Comparison of ENCODE assay signal across 14 mouse cellular contexts in genomic region chr12:72433241-72433865, GRCm38 (mm10). TPM values are rescaled to one million over a fixed set of nuclear protein-coding genes. Genes with fewer than 3 reads are reported as not detected.
A peak's percentile ranks its signal among the peaks of the same experiment; 100 is the strongest.
DNase-seq lines count a peak whose midpoint lies in the region; ATAC-seq and TF ChIP-seq lines count a peak whose summit lies in the region.
"Had no signal": no experiment of that assay in that cellular context is flagged by ENCODE, and none has a peak within 500 bp of the region (broad histone marks: within the 10 kb centered on the region; RNA-seq: fewer than 3 reads in every experiment).

No protein-coding gene starts in this region.

- no peak for TF ChIP-seq CTCF in midbrain, postnatal 0 days (IDR thresholded peaks at IDR 0.05)

- no peaks in the 10 kb centered on the region for H3K9me3 ChIP-seq in forebrain, embryonic 14.5 days (replicated peaks; ENCODE audit: control insufficient read depth, low read length)
- no peaks in the 10 kb centered on the region for H3K9me3 ChIP-seq in forebrain, embryonic 13.5 days (replicated peaks)
- no peaks in the 10 kb centered on the region for H3K9me3 ChIP-seq in hindbrain, embryonic 15.5 days
- H3K9me3 ChIP-seq in hindbrain, embryonic 11.5 days (ENCODE audit: control insufficient read depth, low read length) = no peaks in the 10 kb centered on the region
- no peaks in the 10 kb centered on the region for H3K9me3 ChIP-seq in midbrain, postnatal 0 days (ENCODE audit: low read length)
- no peaks in the 10 kb centered on the region for H3K9me3 ChIP-seq in midbrain, embryonic 10.5 days (replicated peaks)
- H3K9me3 ChIP-seq: kidney, embryonic 15.5 days; limb, embryonic 12.5 days; midbrain, embryonic 12.5 days; neural tube, embryonic 12.5 days had no signal

- no peaks in the 10 kb centered on the region for H3K36me3 ChIP-seq in forebrain, embryonic 14.5 days (ENCODE audit: control insufficient read depth, insufficient read depth, low read length)
- H3K36me3 ChIP-seq in forebrain, embryonic 13.5 days (ENCODE audit: poor library complexity, severe bottlenecking) = no peaks in the 10 kb centered on the region
- H3K36me3 ChIP-seq in hindbrain, embryonic 15.5 days = no peaks in the 10 kb centered on the region
- no peaks in the 10 kb centered on the region for H3K36me3 ChIP-seq in hindbrain, embryonic 11.5 days (ENCODE audit: control insufficient read depth, insufficient read depth, low read length)
- H3K36me3 ChIP-seq in midbrain, postnatal 0 days (ENCODE audit: insufficient read depth, low read length) = no peaks in the 10 kb centered on the region
- H3K36me3 ChIP-seq in midbrain, embryonic 10.5 days = no peaks in the 10 kb centered on the region
- H3K36me3 ChIP-seq: kidney, embryonic 15.5 days; limb, embryonic 12.5 days; midbrain, embryonic 12.5 days; neural tube, embryonic 12.5 days had no signal

- no peak overlapping the region for H3K4me2 ChIP-seq in forebrain, embryonic 14.5 days (ENCODE audit: low read length)
- no peak overlapping the region for H3K4me2 ChIP-seq in forebrain, embryonic 13.5 days
- H3K4me2 ChIP-seq in hindbrain, embryonic 15.5 days = no peak overlapping the region
- H3K4me2 ChIP-seq in hindbrain, embryonic 11.5 days (replicated peaks; ENCODE audit: low read depth, low read length) = no peak overlapping the region
- no peak overlapping the region for H3K4me2 ChIP-seq in midbrain, postnatal 0 days (ENCODE audit: low read depth, low read length, poor library complexity, severe bottlenecking)
- H3K4me2 ChIP-seq: kidney, embryonic 15.5 days; limb, embryonic 12.5 days; midbrain, embryonic 12.5 days; neural tube, embryonic 12.5 days had no signal

- H3K27me3 ChIP-seq in forebrain, embryonic 14.5 days (replicated peaks; ENCODE audit: control insufficient read depth, insufficient read depth, low read length) = no peaks in the 10 kb centered on the region
- H3K27me3 ChIP-seq in forebrain, embryonic 13.5 days = peaks cover 6% of the 10 kb centered on the region; the same call in 1 of the 2 replicates
- H3K27me3 ChIP-seq in hindbrain, embryonic 15.5 days = no peaks in the 10 kb centered on the region
- H3K27me3 ChIP-seq in hindbrain, embryonic 11.5 days (ENCODE audit: control insufficient read depth, insufficient read depth, low read length) = no peaks in the 10 kb centered on the region
- no peaks in the 10 kb centered on the region for H3K27me3 ChIP-seq in midbrain, postnatal 0 days (ENCODE audit: insufficient read depth, low read length)
- H3K27me3 ChIP-seq in midbrain, embryonic 10.5 days (ENCODE audit: low read depth, poor library complexity, severe bottlenecking) = no peaks in the 10 kb centered on the region
- H3K27me3 ChIP-seq: kidney, embryonic 15.5 days; limb, embryonic 12.5 days; midbrain, embryonic 12.5 days; neural tube, embryonic 12.5 days had no signal

- no peak overlapping the region for H3K4me3 ChIP-seq in forebrain, embryonic 14.5 days (ENCODE audit: low read depth, low read length)
- H3K4me3 ChIP-seq in forebrain, embryonic 13.5 days = no peak overlapping the region
- H3K4me3 ChIP-seq in hindbrain, embryonic 15.5 days = no peak overlapping the region
- H3K4me3 ChIP-seq in hindbrain, embryonic 11.5 days (ENCODE audit: low read depth, low read length) = no peak overlapping the region
- H3K4me3 ChIP-seq in midbrain, postnatal 0 days (ENCODE audit: low read depth, low read length) = no peak overlapping the region
- no peak overlapping the region for H3K4me3 ChIP-seq in midbrain, embryonic 10.5 days
- H3K4me3 ChIP-seq: kidney, embryonic 15.5 days; limb, embryonic 12.5 days; midbrain, embryonic 12.5 days; neural tube, embryonic 12.5 days had no signal

- peak; percentile 74 for DNase-seq in forebrain, embryonic 14.5 days (ENCODE audit: low spot score)
- no peak for DNase-seq in hindbrain, embryonic 11.5 days (ENCODE audit: low spot score)
- peak; percentile 70 for DNase-seq in midbrain, postnatal 0 days (ENCODE audit: low spot score)
- no peak for DNase-seq in midbrain, embryonic 10.5 days (ENCODE audit: low spot score)
- peak; percentile 64 for DNase-seq in lung, postnatal 10 days
- DNase-seq in adrenal gland, adult 8-10 months = no peak
- DNase-seq: cerebellum, adult 18-20 months; liver, postnatal 0 days had no signal

- WGBS in forebrain, embryonic 14.5 days = 33% methylated on average over 9 of the region's 9 CpGs
- 45% methylated on average over 9 of the region's 9 CpGs for WGBS in forebrain, embryonic 13.5 days
- WGBS in hindbrain, embryonic 15.5 days = 47% methylated on average over 9 of the region's 9 CpGs
- WGBS in hindbrain, embryonic 11.5 days = 79% methylated on average over 9 of the region's 9 CpGs
- WGBS in midbrain, postnatal 0 days = 58% methylated on average over 9 of the region's 9 CpGs
- 77% methylated on average over 9 of the region's 9 CpGs for WGBS in midbrain, embryonic 10.5 days

- ATAC-seq in forebrain, embryonic 14.5 days = no peak
- no peak for ATAC-seq in forebrain, embryonic 13.5 days
- ATAC-seq in hindbrain, embryonic 15.5 days (ENCODE audit: low FRiP score, low read depth) = 0 out of 2 replicates have a peak, but pooled peaks have one; percentile 42
- no peak for ATAC-seq in hindbrain, embryonic 11.5 days (ENCODE audit: low FRiP score)
- no peak for ATAC-seq in midbrain, postnatal 0 days (ENCODE audit: low FRiP score)
- ATAC-seq: liver, postnatal 0 days had no signal

- 0 out of 2 replicates have a peak, but pooled peaks cover 17% of the 10 kb centered on the region for H3K4me1 ChIP-seq in forebrain, embryonic 14.5 days (ENCODE audit: control insufficient read depth, insufficient read depth, low read length)
- H3K4me1 ChIP-seq in forebrain, embryonic 13.5 days = peaks cover 27% of the 10 kb centered on the region
- peaks cover 7% of the 10 kb centered on the region for H3K4me1 ChIP-seq in hindbrain, embryonic 15.5 days (replicated peaks)
- H3K4me1 ChIP-seq in hindbrain, embryonic 11.5 days (replicated peaks; ENCODE audit: control insufficient read depth, insufficient read depth, low read length) = no peaks in the 10 kb centered on the region
- no peaks in the 10 kb centered on the region for H3K4me1 ChIP-seq in midbrain, postnatal 0 days (ENCODE audit: insufficient read depth, low read length)
- peaks cover 14% of the 10 kb centered on the region for H3K4me1 ChIP-seq in midbrain, embryonic 10.5 days
- H3K4me1 ChIP-seq: kidney, embryonic 15.5 days; limb, embryonic 12.5 days; neural tube, embryonic 12.5 days had no signal

- no peak overlapping the region for H3K9ac ChIP-seq in forebrain, embryonic 14.5 days (ENCODE audit: low read length)
- H3K9ac ChIP-seq in forebrain, embryonic 13.5 days = no peak overlapping the region
- no peak overlapping the region for H3K9ac ChIP-seq in hindbrain, embryonic 15.5 days
- H3K9ac ChIP-seq in hindbrain, embryonic 11.5 days (ENCODE audit: low read depth, low read length) = no peak overlapping the region
- no peak overlapping the region for H3K9ac ChIP-seq in midbrain, postnatal 0 days (replicated peaks; ENCODE audit: low read length, poor library complexity, severe bottlenecking)
- H3K9ac ChIP-seq: kidney, embryonic 15.5 days; limb, embryonic 12.5 days; liver, postnatal 0 days; midbrain, embryonic 12.5 days; neural tube, embryonic 12.5 days had no signal

- no peak overlapping the region for H3K27ac ChIP-seq in forebrain, embryonic 14.5 days (ENCODE audit: low read depth, low read length)
- no peak overlapping the region for H3K27ac ChIP-seq in forebrain, embryonic 13.5 days
- H3K27ac ChIP-seq in hindbrain, embryonic 15.5 days (replicated peaks) = peak overlapping the region; percentile 56; the same call in 1 of the 2 replicates
- no peak overlapping the region for H3K27ac ChIP-seq in hindbrain, embryonic 11.5 days (ENCODE audit: low read depth, low read length)
- no peak overlapping the region for H3K27ac ChIP-seq in midbrain, postnatal 0 days (ENCODE audit: low read depth, low read length)
- no peak overlapping the region for H3K27ac ChIP-seq in midbrain, embryonic 10.5 days (replicated peaks)
- H3K27ac ChIP-seq: kidney, embryonic 15.5 days; limb, embryonic 12.5 days; midbrain, embryonic 12.5 days; neural tube, embryonic 12.5 days had no signal

RNA-seq across cellular contexts. Expression of gene Lrrc9, which starts 8.3 kb away (rescaled TPM):
- 2.0 and 2.1 TPM in 2 replicates for polyA plus RNA-seq in forebrain, embryonic 14.5 days (2014; fragmentation: Nextera tagmentation; extraction: Ambion mirVana)
- polyA plus RNA-seq in forebrain, embryonic 13.5 days (2015; fragmentation: Nextera tagmentation; extraction: Ambion mirVana) = 3.0 and 3.2 TPM in 2 replicates
- 3.2 and 3.8 TPM in 2 replicates for polyA plus RNA-seq in hindbrain, embryonic 15.5 days (2015; fragmentation: Nextera tagmentation; extraction: Ambion mirVana)
- 2.4 and 2.9 TPM in 2 replicates for polyA plus RNA-seq in hindbrain, embryonic 11.5 days (2014; fragmentation: Nextera tagmentation; extraction: Ambion mirVana)
- total RNA-seq in midbrain, postnatal 0 days (2014; rRNA removed) = 3.3 and 6.3 TPM in 2 replicates
- polyA plus RNA-seq in midbrain, postnatal 0 days (2015; fragmentation: Nextera tagmentation; extraction: Ambion mirVana) = 3.1 and 3.2 TPM in 2 replicates
- 0.86 and 1.3 TPM in 2 replicates for polyA plus RNA-seq in midbrain, embryonic 10.5 days (2016; fragmentation: Nextera tagmentation; extraction: Ambion mirVana)
- 1 to 10 TPM; 1.5 to 3.3 (median 2.4) TPM for total RNA-seq in adrenal gland, adult 8-10 months (2022)

RNA-seq across cellular contexts. Expression of gene Rtn1, which starts 24.5 kb away (rescaled TPM):
- polyA plus RNA-seq in forebrain, embryonic 14.5 days (2014; fragmentation: Nextera tagmentation; extraction: Ambion mirVana) = 1,321 and 1,816 TPM in 2 replicates
- 1,241 and 1,349 TPM in 2 replicates for polyA plus RNA-seq in forebrain, embryonic 13.5 days (2015; fragmentation: Nextera tagmentation; extraction: Ambion mirVana)
- 2,935 and 3,200 TPM in 2 replicates for polyA plus RNA-seq in hindbrain, embryonic 15.5 days (2015; fragmentation: Nextera tagmentation; extraction: Ambion mirVana)
- 488 and 505 TPM in 2 replicates for polyA plus RNA-seq in hindbrain, embryonic 11.5 days (2014; fragmentation: Nextera tagmentation; extraction: Ambion mirVana)
- 1,958 and 2,696 TPM in 2 replicates for total RNA-seq in midbrain, postnatal 0 days (2014; rRNA removed)
- polyA plus RNA-seq in midbrain, postnatal 0 days (2015; fragmentation: Nextera tagmentation; extraction: Ambion mirVana) = 3,970 and 4,135 TPM in 2 replicates
- 117 and 248 TPM in 2 replicates for polyA plus RNA-seq in midbrain, embryonic 10.5 days (2016; fragmentation: Nextera tagmentation; extraction: Ambion mirVana)
- total RNA-seq in adrenal gland, adult 8-10 months (2022) = 10 to 100 TPM; 29.4 to 51.8 (median 36.0) TPM

Comparison
In these comparisons a context has a peak if more than half of its experiments do, and no peak if none do; other contexts are left out.
1. DNase-seq: peak in forebrain, embryonic 14.5 days (single experiment), midbrain, postnatal 0 days (single experiment) and lung, postnatal 10 days (single experiment); none in hindbrain, embryonic 11.5 days (single experiment), midbrain, embryonic 10.5 days (single experiment) and adrenal gland, adult 8-10 months (single experiment).